Mouse (Mus musculus): Measurements from ENCODE around the gene Acox2. TPM values are rescaled to one million over a fixed set of nuclear protein-coding genes. Genes with fewer than 3 reads are reported as not detected.

Gene Acox2
- total and polyA plus RNA-seq, 3 experiments, result not detected

DNA sequence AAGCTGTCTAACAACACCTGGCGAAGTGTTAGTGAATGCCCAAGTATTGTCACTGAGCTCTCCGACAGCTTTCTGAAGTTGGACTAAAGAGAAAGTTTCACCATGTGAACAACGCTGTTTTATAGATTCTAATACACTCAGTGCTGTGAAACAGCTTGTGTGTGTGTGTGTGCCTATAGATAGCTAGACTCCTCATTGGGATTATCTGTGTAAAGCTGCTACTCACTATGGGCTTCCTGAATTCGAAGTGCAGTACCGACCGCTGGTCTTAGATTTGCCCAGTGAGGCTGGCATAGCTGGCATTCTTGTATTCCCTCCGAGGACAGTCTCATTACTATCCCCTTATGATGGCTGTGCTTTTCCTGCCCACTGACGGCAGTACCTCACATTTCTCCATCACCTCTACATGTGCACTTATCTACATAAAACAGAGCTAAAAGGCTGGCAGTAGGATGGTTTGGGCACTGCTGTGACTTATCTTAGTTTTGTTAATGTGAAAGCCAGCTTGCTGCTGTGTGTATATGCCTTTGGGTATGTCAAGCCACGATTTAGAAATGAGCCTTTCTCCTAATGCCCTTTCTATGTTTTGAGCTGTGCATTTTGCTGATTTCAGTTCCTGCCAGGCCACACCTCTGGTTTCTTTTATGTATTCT is 29.7 kb downstream of the Acox2 start:
- no peak for TF ChIP-seq TAL1 (conservative IDR thresholded peaks at IDR 0.05; ENCODE audit: low read depth, low read length)
- no peak for TF ChIP-seq GATA1 (IDR thresholded peaks at IDR 0.05; ENCODE audit: borderline replicate concordance, low read length)
- no peak for TF ChIP-seq CTCF (IDR thresholded peaks at IDR 0.05; ENCODE audit: low read depth, low read length)
- no peak for TF ChIP-seq GATA2 (IDR thresholded peaks at IDR 0.05; ENCODE audit: borderline replicate concordance, low read depth, low read length)
- TF ChIP-seq POLR2AphosphoS5 (IDR thresholded peaks at IDR 0.05; ENCODE audit: insufficient replicate concordance, low read depth, low read length), result no peak
- ATAC-seq (ENCODE audit: extremely low read depth, insufficient number of reproducible peaks, low FRiP score, poor library complexity, severe bottlenecking) (no peak), DNase-seq (ENCODE audit: low spot score) (no peak)
- Histone ChIP-seq H3K36me3 (replicated peaks) (no peaks in the 10 kb centered on the region), H3K4me3 (ENCODE audit: low read depth, low read length) (no peak overlapping the region), H3K4me1 (ENCODE audit: insufficient read depth, low read depth, low read length) (peaks cover 4% of the 10 kb centered on the region; the same call in 1 of the 2 replicates), H3K27me3 (ENCODE audit: insufficient read depth, low read length) (0 out of 2 replicates have a peak, but pooled peaks cover 4% of the 10 kb centered on the region), H3K9me3 (replicated peaks) (no peaks in the 10 kb centered on the region)

DNA sequence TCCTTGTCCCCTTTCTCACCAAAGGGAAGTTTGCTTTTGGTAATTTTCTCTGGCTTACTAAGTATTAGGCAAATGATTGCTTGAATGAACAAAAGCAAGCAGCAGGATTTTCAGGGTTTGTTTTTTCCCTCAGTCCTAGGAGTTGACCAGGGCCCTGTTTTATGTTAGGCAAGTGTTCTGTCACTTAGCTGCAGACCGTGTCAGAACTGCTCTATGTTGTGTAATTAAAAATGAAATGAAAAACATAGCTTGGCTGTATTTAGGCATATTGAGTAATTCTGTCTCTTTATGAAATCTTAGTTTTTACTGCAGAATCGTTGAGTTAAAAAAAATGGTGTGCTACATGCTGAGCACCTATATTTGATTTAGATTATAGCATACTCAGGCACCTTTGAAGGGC is 34.3 kb downstream of the Acox2 start:
- H3K36me3 ChIP-seq (replicated peaks), result peaks cover 7% of the 10 kb centered on the region
- no peaks in the 10 kb centered on the region for H3K4me1 ChIP-seq (ENCODE audit: insufficient read depth, low read depth, low read length)
- H3K27me3 ChIP-seq (ENCODE audit: insufficient read depth, low read length), result no peaks in the 10 kb centered on the region
- no peak overlapping the region for H3K4me3 ChIP-seq (ENCODE audit: low read depth, low read length)
- no peak for TF ChIP-seq GATA1 (IDR thresholded peaks at IDR 0.05; ENCODE audit: borderline replicate concordance, low read length)
- DNase-seq (ENCODE audit: low spot score) (no peak), ATAC-seq (ENCODE audit: extremely low read depth, insufficient number of reproducible peaks, low FRiP score, poor library complexity, severe bottlenecking) (no peak)
- no peaks in the 10 kb centered on the region for H3K9me3 ChIP-seq (replicated peaks)

DNA sequence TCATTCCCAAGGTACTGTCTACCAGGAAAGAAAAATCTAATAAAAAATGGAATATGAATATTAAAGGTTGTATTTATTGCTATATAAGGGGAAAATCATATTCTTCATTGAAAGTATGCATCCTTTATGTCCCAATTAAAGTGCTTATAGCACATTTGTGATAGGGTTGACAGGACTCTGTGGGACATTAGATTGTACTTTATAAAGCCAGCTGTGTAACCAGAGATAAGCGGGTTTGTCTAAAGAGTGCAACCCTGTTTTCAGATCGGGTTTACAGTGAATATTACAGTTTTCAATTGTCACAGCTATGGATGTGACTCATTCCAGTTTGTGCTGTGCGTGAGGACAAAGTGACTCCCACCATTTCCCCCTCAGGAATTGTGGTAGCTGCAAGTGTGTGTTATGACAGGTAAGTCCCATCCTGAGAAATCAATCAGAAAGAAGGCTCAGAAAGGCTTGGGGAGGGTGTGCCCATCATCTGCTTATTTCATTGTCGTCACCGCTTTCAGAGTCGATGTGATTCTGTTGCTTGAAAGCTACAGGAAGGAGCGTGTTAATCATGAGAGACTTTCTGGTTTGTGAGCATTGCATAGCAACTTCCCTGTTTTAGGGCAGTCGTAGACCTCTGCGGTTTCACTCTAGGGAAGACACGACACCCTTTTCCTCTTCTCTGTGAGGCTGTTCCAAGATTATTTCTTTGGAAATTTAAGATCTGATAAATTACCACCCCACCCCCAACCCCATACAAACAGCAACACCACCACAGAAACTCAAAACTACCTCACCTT is 35.5 kb downstream of the Acox2 start:
- Histone ChIP-seq H3K4me3 (ENCODE audit: low read depth, low read length) (no peak overlapping the region), H3K27me3 (ENCODE audit: insufficient read depth, low read length) (no peaks in the 10 kb centered on the region), H3K36me3 (replicated peaks) (peaks cover 7% of the 10 kb centered on the region), H3K4me1 (ENCODE audit: insufficient read depth, low read depth, low read length) (no peaks in the 10 kb centered on the region), H3K9me3 (replicated peaks) (no peaks in the 10 kb centered on the region)
- ATAC-seq (ENCODE audit: extremely low read depth, insufficient number of reproducible peaks, low FRiP score, poor library complexity, severe bottlenecking), result peak; percentile 49
- no peak for DNase-seq (ENCODE audit: low spot score)
- no peak for TF ChIP-seq CTCF (IDR thresholded peaks at IDR 0.05; ENCODE audit: low read depth, low read length)
- TF ChIP-seq GATA1 (IDR thresholded peaks at IDR 0.05; ENCODE audit: borderline replicate concordance, low read length), result no peak
- TF ChIP-seq POLR2AphosphoS5 (IDR thresholded peaks at IDR 0.05; ENCODE audit: insufficient replicate concordance, low read depth, low read length), result no peak
- TF ChIP-seq GATA2 (IDR thresholded peaks at IDR 0.05; ENCODE audit: borderline replicate concordance, low read depth, low read length), result no peak
- no peak for TF ChIP-seq TAL1 (conservative IDR thresholded peaks at IDR 0.05; ENCODE audit: low read depth, low read length)

DNA sequence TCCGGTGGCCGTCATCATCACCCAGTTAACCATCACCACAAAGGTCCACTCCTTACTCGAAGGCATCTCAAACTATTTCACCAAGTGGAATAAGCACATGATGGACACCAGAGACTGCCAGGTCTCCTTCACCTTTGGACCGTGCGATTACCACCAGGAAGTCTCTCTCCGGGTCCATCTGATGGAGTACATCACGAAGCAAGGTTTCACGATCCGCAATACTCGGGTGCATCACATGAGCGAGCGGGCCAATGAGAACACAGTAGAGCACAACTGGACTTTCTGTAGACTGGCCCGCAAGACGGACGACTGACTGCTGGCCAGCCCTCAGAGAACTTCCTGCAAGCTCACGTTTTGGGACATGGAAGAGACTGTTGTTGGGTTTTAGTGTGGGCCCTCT is 36.6 kb downstream of the Acox2 start:
- no peaks in the 10 kb centered on the region for H3K4me1 ChIP-seq (ENCODE audit: insufficient read depth, low read depth, low read length)
- peaks cover 7% of the 10 kb centered on the region for H3K36me3 ChIP-seq (replicated peaks)
- no peak overlapping the region for H3K4me3 ChIP-seq (ENCODE audit: low read depth, low read length)
- ATAC-seq (ENCODE audit: extremely low read depth, insufficient number of reproducible peaks, low FRiP score, poor library complexity, severe bottlenecking) (no peak), DNase-seq (ENCODE audit: low spot score) (no peak)
- no peaks in the 10 kb centered on the region for H3K27me3 ChIP-seq (ENCODE audit: insufficient read depth, low read length)
- TF ChIP-seq GATA2 (IDR thresholded peaks at IDR 0.05; ENCODE audit: borderline replicate concordance, low read depth, low read length) (no peak), POLR2AphosphoS5 (IDR thresholded peaks at IDR 0.05; ENCODE audit: insufficient replicate concordance, low read depth, low read length) (no peak), TAL1 (conservative IDR thresholded peaks at IDR 0.05; ENCODE audit: low read depth, low read length) (no peak), GATA1 (IDR thresholded peaks at IDR 0.05; ENCODE audit: borderline replicate concordance, low read length) (no peak), CTCF (IDR thresholded peaks at IDR 0.05; ENCODE audit: low read depth, low read length) (no peak)
- H3K9me3 ChIP-seq (replicated peaks), result no peaks in the 10 kb centered on the region

GRCm38 (mm10) chr14:8220912-8221311 is 38.2 kb downstream of the Acox2 start:
- H3K4me3 ChIP-seq (ENCODE audit: low read depth, low read length), result no peak overlapping the region
- peaks cover 7% of the 10 kb centered on the region for H3K36me3 ChIP-seq (replicated peaks)
- H3K27me3 ChIP-seq (ENCODE audit: insufficient read depth, low read length), result no peaks in the 10 kb centered on the region
- no peak for DNase-seq (ENCODE audit: low spot score)
- H3K4me1 ChIP-seq (ENCODE audit: insufficient read depth, low read depth, low read length), result no peaks in the 10 kb centered on the region
- ATAC-seq (ENCODE audit: extremely low read depth, insufficient number of reproducible peaks, low FRiP score, poor library complexity, severe bottlenecking), result no peak
- H3K9me3 ChIP-seq (replicated peaks), result no peaks in the 10 kb centered on the region
- TF ChIP-seq GATA1 (IDR thresholded peaks at IDR 0.05; ENCODE audit: borderline replicate concordance, low read length) (no peak), GATA2 (IDR thresholded peaks at IDR 0.05; ENCODE audit: borderline replicate concordance, low read depth, low read length) (no peak), POLR2AphosphoS5 (IDR thresholded peaks at IDR 0.05; ENCODE audit: insufficient replicate concordance, low read depth, low read length) (no peak), CTCF (IDR thresholded peaks at IDR 0.05; ENCODE audit: low read depth, low read length) (no peak), TAL1 (conservative IDR thresholded peaks at IDR 0.05; ENCODE audit: low read depth, low read length) (no peak)

- H3K4me1 ChIP-seq (ENCODE audit: insufficient read depth, low read depth, low read length), result peaks cover 3% of the 10 kb centered on the region
- H3K27me3 ChIP-seq (ENCODE audit: insufficient read depth, low read length), result no peaks in the 10 kb centered on the region
- peaks cover 7% of the 10 kb centered on the region for H3K36me3 ChIP-seq (replicated peaks)
- ATAC-seq (ENCODE audit: extremely low read depth, insufficient number of reproducible peaks, low FRiP score, poor library complexity, severe bottlenecking), result no peak; the same call in 1 of the 2 replicates
- no peak for TF ChIP-seq GATA1 (IDR thresholded peaks at IDR 0.05; ENCODE audit: borderline replicate concordance, low read length)
- TF ChIP-seq POLR2AphosphoS5 (IDR thresholded peaks at IDR 0.05; ENCODE audit: insufficient replicate concordance, low read depth, low read length), result no peak
- peak; percentile 63 for TF ChIP-seq CTCF (IDR thresholded peaks at IDR 0.05; ENCODE audit: low read depth, low read length)
- no peak overlapping the region for H3K4me3 ChIP-seq (ENCODE audit: low read depth, low read length)
- DNase-seq (ENCODE audit: low spot score), result peak; percentile 7
- H3K9me3 ChIP-seq (replicated peaks), result no peaks in the 10 kb centered on the region
These were observed 38.8 kb downstream of the Acox2 start for GRCm38 (mm10) chr14:8220306-8220705.
